Mouse (Mus musculus): ENCODE measurements around the gene Cyb5d1. TPM values are rescaled to one million over a fixed set of nuclear protein-coding genes. Genes with fewer than 3 reads are reported as not detected.

Cyb5d1 gene
- total and polyA plus RNA-seq, 3 experiments, result 28.4 to 29.5 (median 29.3) TPM

GRCm38 (mm10) chr11:69419443-69419812 lies 24.0 kb upstream of the Cyb5d1 start:
- DNase-seq (ENCODE audit: extremely low read depth), result peak; percentile 49
- Histone ChIP-seq H3K27ac (ENCODE audit: insufficient read depth, low read depth) (peak overlapping the region; percentile 29; the same call in 1 of the 2 replicates), H3K36me3 (replicated peaks in 1 of 2; ENCODE audit: control insufficient read depth in 1 of 2, insufficient read depth in 1 of 2, low read length in 1 of 2) (no peaks in the 10 kb centered on the region), H3K4me3 (replicated peaks in 1 of 3; ENCODE audit: low read depth in 2 of 3, low read length in 2 of 3, poor library complexity in 1 of 3) (peak overlapping the region; percentile 38 to 50 (median 48)), H3K79me2 (replicated peaks; ENCODE audit: control insufficient read depth, extremely low read depth, insufficient read depth, poor library complexity, severe bottlenecking) (no peaks in the 10 kb centered on the region), H3K9ac (ENCODE audit: insufficient read depth, low read depth) (peak overlapping the region; percentile 52), H3K4me1 (ENCODE audit: control insufficient read depth in 1 of 2, insufficient read depth in 2 of 2) (peaks cover 19 to 51% of the 10 kb centered on the region in 2 experiments), H3K9me3 (replicated peaks; ENCODE audit: low read length) (no peaks in the 10 kb centered on the region), H3K4me2 (ENCODE audit: insufficient read depth, low read depth, poor library complexity, severe bottlenecking) (peak overlapping the region; percentile 93), H3K27me3 (replicated peaks) (peaks cover 71% of the 10 kb centered on the region)
- TF ChIP-seq ZNF384 (IDR thresholded peaks at IDR 0.05; ENCODE audit: low read depth, low read length) (no peak), CHD1 (IDR thresholded peaks at IDR 0.05; ENCODE audit: low read depth, low read length) (peak; percentile 37; the same call in 1 of the 2 replicates), TBP (conservative IDR thresholded peaks at IDR 0.05; ENCODE audit: low read depth, low read length) (no peak), MAX (IDR thresholded peaks at IDR 0.05; ENCODE audit: low read length) (peak; percentile 29; the same call in 1 of the 2 replicates), JUND (conservative IDR thresholded peaks at IDR 0.05; ENCODE audit: low read depth, low read length) (no peak), RAD21 (IDR thresholded peaks at IDR 0.05; ENCODE audit: low read depth, low read length) (peak; percentile 59), NRF1 (IDR thresholded peaks at IDR 0.05; ENCODE audit: low read depth, low read length) (no peak; the same call in 1 of the 2 replicates), POLR2A (IDR thresholded peaks at IDR 0.05; ENCODE audit: low read depth, low read length) (no peak), UBTF (IDR thresholded peaks at IDR 0.05; ENCODE audit: low read depth, low read length) (no peak), CHD2 (IDR thresholded peaks at IDR 0.05; ENCODE audit: low read length) (no peak), TCF12 (IDR thresholded peaks at IDR 0.05; ENCODE audit: low read depth, low read length) (no peak), SMC3 (IDR thresholded peaks at IDR 0.05; ENCODE audit: low read depth, low read length) (peak; percentile 71), E2F4 (IDR thresholded peaks at IDR 0.05; ENCODE audit: insufficient replicate concordance, low read depth, low read length) (no peak), ZC3H11A (IDR thresholded peaks at IDR 0.05; ENCODE audit: low read depth, low read length) (peak; percentile 27), JUN (IDR thresholded peaks at IDR 0.05; ENCODE audit: insufficient read depth, low read depth, low read length) (no peak), MXI1 (IDR thresholded peaks at IDR 0.05; ENCODE audit: low read depth, low read length) (no peak), BHLHE40 (IDR thresholded peaks at IDR 0.05; ENCODE audit: low read depth, low read length) (no peak), MAZ (IDR thresholded peaks at IDR 0.05; ENCODE audit: low read depth, low read length) (peak; percentile 80), POLR2AphosphoS2 (IDR thresholded peaks at IDR 0.05; ENCODE audit: low read depth, low read length) (no peak), CTCF (conservative IDR thresholded peaks at IDR 0.05 in 1 of 2, IDR thresholded peaks at IDR 0.05 in 1 of 2; ENCODE audit: low read depth in 2 of 2, low read length in 2 of 2) (peak in 1 of 2 experiments; percentile 74; a peak in 2 of 4 replicates), EP300 (IDR thresholded peaks at IDR 0.05; ENCODE audit: low read length) (no peak), ZMIZ1 (IDR thresholded peaks at IDR 0.05; ENCODE audit: low read depth, low read length) (no peak), ELF1 (IDR thresholded peaks at IDR 0.05; ENCODE audit: low read depth, low read length) (0 out of 2 replicates have a peak, but pooled peaks have one; percentile 20), MEF2A (IDR thresholded peaks at IDR 0.05; ENCODE audit: borderline replicate concordance, low read depth, low read length) (peak; percentile 42; the same call in 1 of the 2 replicates)
- dilution Hi-C loops (cut with MboI; ENCODE audit: extremely low pct_ligation_motif_present, extremely low pct_unique_long_range_greater_than_20kb, low sequenced_read_pairs) (no loop called here), in situ Hi-C loops (cut with MboI; ENCODE audit: low pct_ligation_motif_present, low pct_unique_long_range_greater_than_20kb, low sequenced_read_pairs) (no loop called here)

Data from CH12.LX (cell line).